Mouse (Mus musculus) ovary, postnatal 36 days (tissue): ENCODE measurements around the gene Erich3.
"Not testable (repeated sequence)": the region's sequence is repeated elsewhere in the genome, so short reads cannot be mapped to it uniquely, and the experiment has no call there.

Source experiments
- DNase-seq: peaks from one replicate; pipeline ENCODE4 v3.0.0; 2022; ENCODE audit warnings: low spot score, mixed read lengths

Gene Erich3

DNA sequence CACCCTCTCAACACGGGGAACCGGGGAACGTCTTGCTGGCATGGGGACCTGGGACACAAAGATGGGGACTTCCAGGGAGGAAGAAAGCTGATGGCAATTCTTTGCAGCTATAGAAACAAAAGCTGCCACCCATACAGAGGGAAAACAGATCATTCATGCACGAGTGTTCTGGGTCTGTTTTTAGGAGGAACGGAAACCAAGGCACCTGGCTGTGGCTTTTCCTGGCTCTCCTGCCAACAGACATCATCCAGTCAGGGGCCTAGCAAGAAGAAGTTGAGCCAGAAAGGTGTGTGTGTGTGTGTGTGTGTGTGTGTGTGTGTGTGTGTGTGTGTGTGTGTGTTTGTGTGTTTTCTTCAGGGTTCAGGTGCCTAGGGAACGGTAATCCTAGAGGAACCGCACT is at the start of gene Erich3:
Erich3 (plus strand) TSS at position 315 of the 400 bp plus-strand sequence.
- DNase-seq: no peak

GRCm38 (mm10) chr3:154614771-154615170 is 48.9 kb upstream of the Erich3 start:
- DNase-seq: no peak

- no peak for DNase-seq
Observed at GRCm38 (mm10) chr3:154615304-154615703, 48.4 kb upstream of the Erich3 start.

GRCm38 (mm10) chr3:154616106-154616505 is 47.6 kb upstream of the Erich3 start:
- DNase-seq: no peak

DNA sequence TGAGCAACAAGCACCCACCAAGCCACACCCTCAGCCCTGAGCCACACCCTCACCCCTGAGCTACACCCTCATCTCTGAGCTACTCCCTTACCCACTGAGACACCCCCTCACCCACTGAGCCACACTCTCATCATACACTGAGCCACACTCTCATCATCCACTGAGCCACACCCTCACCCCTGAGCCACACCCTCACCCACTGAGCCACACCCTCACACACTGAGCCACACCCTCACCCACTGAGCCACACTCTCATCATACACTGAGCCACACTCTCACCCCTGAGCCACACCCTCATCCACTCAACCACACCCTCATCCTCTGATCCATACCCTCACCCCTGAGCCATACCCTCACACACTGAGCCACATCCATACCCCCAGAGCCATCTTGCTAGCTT is 35.4 kb upstream of the Erich3 start:
- no peak for DNase-seq

- DNase-seq: not testable (repeated sequence)
Observed at GRCm38 (mm10) chr3:154631281-154631680, 32.4 kb upstream of the Erich3 start.

- DNase-seq: no peak
Observed at GRCm38 (mm10) chr3:154633091-154633490, 30.6 kb upstream of the Erich3 start.

GRCm38 (mm10) chr3:154646638-154647442 is 16.8 kb upstream of the Erich3 start:
- DNase-seq: no peak

GRCm38 (mm10) chr3:154647443-154647780 is 16.2 kb upstream of the Erich3 start:
- DNase-seq: no peak

DNA sequence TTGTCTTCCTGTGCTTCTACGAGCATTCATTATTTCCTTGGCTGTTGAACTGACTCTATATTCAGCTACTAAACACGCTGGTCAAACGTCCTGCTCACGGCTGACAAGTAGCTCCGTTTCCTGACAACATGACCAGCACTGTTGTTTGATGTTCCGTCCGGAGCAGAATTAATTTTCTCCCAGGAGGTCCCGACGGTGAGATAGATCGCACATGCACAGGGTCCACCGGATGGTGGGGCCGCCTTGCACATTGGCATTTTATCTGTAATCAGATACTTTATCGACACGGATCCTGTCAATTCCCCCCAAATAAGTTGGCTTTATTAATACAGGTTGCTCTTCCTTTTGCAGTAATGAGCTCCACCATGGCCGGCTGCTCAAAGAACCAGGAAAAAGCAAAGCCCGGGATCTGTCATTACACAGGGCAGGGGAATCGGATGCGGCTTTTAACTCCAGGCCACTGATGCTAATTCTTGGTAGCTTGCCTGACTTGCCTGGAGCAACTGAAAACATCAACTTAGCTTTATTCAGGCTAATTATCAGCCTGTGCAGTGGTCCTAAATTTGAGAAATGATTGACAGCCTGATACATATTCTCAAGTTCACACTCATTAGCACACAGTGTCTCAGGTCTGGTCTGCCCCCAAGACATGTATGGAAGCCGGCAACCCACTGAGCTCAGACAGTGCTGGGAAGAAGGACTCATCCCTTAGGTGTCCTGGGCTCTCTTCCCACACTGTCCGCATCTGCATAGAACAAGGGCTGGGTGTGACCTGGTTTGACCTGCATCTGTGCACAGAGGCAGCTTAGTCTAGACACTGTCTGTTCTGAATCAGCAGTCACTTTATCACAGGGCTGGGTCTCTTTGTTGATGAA is 14.0 kb upstream of the Erich3 start:
- DNase-seq: no peak

GRCm38 (mm10) chr3:154651192-154651821 is 12.4 kb upstream of the Erich3 start:
- no peak for DNase-seq

GRCm38 (mm10) chr3:154652581-154653420 is 10.9 kb upstream of the Erich3 start:
- DNase-seq: peak; percentile 60

DNA sequence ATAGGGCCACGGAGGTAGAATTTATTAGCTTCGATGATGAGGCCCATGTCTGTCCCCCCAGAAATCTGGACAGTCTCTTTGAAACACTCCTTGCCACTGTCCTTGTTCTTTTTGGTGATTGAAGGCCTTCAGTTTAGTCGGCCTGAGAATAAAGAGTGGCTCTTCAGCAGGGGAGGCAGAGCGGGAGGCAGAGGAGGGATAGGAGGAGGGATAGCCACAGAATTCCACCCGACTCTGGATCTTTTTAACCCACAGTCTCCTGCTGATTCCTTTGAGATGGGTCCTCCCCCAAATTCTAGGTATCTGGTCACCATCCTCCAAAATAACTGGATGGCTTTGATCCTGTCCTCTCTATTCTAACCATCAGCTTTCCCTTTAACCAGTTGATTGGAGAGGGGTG is 10.2 kb upstream of the Erich3 start:
- DNase-seq: no peak

DNA sequence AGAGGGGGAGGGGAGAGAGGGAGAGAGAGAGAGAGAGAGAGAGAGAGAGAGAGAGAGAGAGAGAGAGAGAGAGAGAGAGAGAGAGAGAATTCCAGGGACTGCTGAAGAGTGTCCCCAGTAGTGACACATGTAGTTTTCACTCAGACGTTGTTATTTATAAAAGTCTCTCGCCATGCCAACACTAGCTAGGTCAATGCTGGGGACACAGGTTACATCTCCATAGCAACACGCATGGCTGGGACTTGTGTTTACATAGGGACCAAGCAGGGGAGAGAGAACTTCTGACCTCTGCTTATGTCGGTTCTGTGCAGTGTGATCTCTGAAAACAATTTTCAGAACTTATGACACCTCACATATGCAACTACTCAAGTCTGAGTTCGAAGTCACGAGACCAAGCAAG is 9.4 kb upstream of the Erich3 start:
- no peak for DNase-seq

DNA sequence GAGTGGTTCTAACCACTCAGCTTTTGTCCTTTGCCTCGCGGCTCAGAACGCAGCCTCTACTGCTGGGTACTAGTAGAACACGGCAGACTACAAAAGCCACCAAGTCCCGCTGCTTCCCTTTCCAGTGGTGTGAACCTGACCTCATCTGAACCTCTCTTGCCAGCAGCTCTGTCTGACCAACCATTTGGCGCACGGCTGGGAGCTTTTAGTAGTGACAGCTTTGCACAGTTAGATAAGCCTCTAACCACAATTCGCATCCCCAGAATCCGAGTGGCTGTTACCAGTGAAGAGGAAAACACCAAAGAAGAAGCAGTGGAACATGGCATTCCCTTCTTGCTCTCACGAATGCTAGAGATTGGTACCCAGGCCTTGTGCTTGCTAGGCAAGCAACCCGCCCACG is 8.8 kb upstream of the Erich3 start:
- no peak for DNase-seq

- no peak for DNase-seq
Observed at GRCm38 (mm10) chr3:154655711-154656110, 7.9 kb upstream of the Erich3 start.

GRCm38 (mm10) chr3:154663976-154664581 is 420 bp downstream of the Erich3 start:
- peak; percentile 31 for DNase-seq

- no peak for DNase-seq
Observed at GRCm38 (mm10) chr3:154664636-154665035, 977 bp downstream of the Erich3 start.

DNA sequence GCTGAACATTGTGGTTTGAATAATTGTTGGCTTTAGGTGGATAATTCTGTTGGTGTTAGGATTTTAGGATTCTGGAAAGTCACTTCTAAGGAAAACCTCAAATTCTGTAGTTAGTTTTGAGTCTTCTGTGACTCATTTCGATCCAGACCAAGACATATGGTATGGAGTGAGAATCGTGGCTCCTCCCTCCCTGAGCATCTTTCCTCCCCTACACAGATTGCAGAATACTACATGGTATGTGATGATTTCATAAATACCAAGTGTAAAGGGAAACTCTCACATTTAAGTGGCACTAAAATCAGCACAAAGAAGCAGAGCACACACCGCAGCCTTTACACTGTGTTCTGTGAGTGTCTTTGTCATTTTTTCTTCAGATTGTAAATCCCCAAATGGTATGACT is 4.8 kb downstream of the Erich3 start:
- no peak for DNase-seq

- DNase-seq: no peak
Observed at GRCm38 (mm10) chr3:154670584-154670983, 6.9 kb downstream of the Erich3 start.

- no peak for DNase-seq
Observed at GRCm38 (mm10) chr3:154671013-154671412, 7.4 kb downstream of the Erich3 start.
